Mouse (Mus musculus) E14TG2a.4 (cell line): ENCODE data around the gene Umps.

Experiments used
- CTCF ChIP-seq: conservative IDR thresholded peaks from 2 replicates; pipeline ENCODE4 v1.5.1; 2014; ENCODE audit warnings: low read length
- POU5F1 ChIP-seq: IDR thresholded peaks from 2 replicates; pipeline ENCODE4 v1.6.1; 2014; ENCODE audit warnings: low read length, borderline replicate concordance

GRCm38 (mm10) chr16:33950386-33950785 lies 16.5 kb downstream of the Umps start:
- TF ChIP-seq CTCF (peak; percentile 13; the same call in 1 of the 2 replicates), POU5F1 (no peak)
